Mouse (Mus musculus): ENCODE data around the gene Slc16a9. TPM values are rescaled to one million over a fixed set of nuclear protein-coding genes. Genes with fewer than 3 reads are reported as not detected.

Gene Slc16a9
- polyA plus RNA-seq, 1 experiment = 0.04 TPM

DNA sequence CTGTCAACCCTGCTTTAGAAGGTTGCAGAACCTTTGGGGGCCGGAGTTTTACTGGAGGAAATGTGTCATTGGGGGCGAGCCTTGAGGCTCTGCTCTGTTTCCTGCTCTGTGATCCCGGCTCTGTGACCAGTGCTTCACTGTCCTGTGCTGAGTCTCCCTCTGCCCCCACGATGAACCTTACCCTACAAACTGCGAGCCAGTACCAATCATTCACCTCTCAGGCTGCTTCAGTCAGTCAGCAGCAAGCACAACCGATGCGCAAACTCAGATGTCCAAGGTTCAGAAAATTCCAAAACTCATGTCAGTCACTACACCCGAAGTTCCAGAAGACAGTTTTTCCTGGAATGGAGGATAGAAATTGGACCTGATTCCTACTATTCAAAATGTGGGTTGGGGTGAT lies 64.5 kb downstream of the Slc16a9 start:
- no peak overlapping the region for H3K4me2 ChIP-seq (ENCODE audit: low read depth)
- TF ChIP-seq MYOG (IDR thresholded peaks at IDR 0.05; ENCODE audit: control insufficient read depth in 1 of 3, insufficient read depth in 1 of 3, insufficient read length in 2 of 3, low read depth in 2 of 3) = no peak
- no peak for TF ChIP-seq TCF3 (IDR thresholded peaks at IDR 0.05; ENCODE audit: insufficient read length, low read depth)
- no peak for TF ChIP-seq MYOD1 (IDR thresholded peaks at IDR 0.05; ENCODE audit: control insufficient read depth in 1 of 3, insufficient read length in 2 of 3, low read depth in 2 of 3)
- H3K36me3 ChIP-seq (ENCODE audit: control insufficient read depth, insufficient read depth) = no peaks in the 10 kb centered on the region
- H3K79me2 ChIP-seq (ENCODE audit: control insufficient read depth, insufficient read depth) = no peaks in the 10 kb centered on the region
- H3ac ChIP-seq (ENCODE audit: control insufficient read depth, insufficient read length) = no peak overlapping the region
- H3K4me3 ChIP-seq = no peak overlapping the region
- no peaks in the 10 kb centered on the region for H3K27me3 ChIP-seq (ENCODE audit: control insufficient read depth, insufficient read depth, insufficient read length)

GRCm38 (mm10) chr10:70310646-70311045 lies 65.7 kb downstream of the Slc16a9 start:
- H3K4me3 ChIP-seq = no peak overlapping the region
- no peak for TF ChIP-seq SRF (IDR thresholded peaks at IDR 0.05; ENCODE audit: control insufficient read depth, insufficient read length, low read depth)
- H3K27me3 ChIP-seq (ENCODE audit: control insufficient read depth, insufficient read depth, insufficient read length) = no peaks in the 10 kb centered on the region
- no peaks in the 10 kb centered on the region for H3K79me2 ChIP-seq (ENCODE audit: control insufficient read depth, insufficient read depth)
- no peaks in the 10 kb centered on the region for H3K36me3 ChIP-seq (ENCODE audit: control insufficient read depth, insufficient read depth)
- no peak overlapping the region for H3K4me2 ChIP-seq (ENCODE audit: low read depth)
- no peak overlapping the region for H3ac ChIP-seq (ENCODE audit: control insufficient read depth, insufficient read length)

- TF ChIP-seq POLR2A (IDR thresholded peaks at IDR 0.05; ENCODE audit: insufficient read length, low read depth) (no peak), E2F4 (IDR thresholded peaks at IDR 0.05; ENCODE audit: insufficient read depth) (no peak), REST (IDR thresholded peaks at IDR 0.05; ENCODE audit: insufficient read depth, insufficient read length) (no peak), TCF12 (IDR thresholded peaks at IDR 0.05; ENCODE audit: insufficient read depth, poor library complexity, severe bottlenecking) (no peak), MAX (IDR thresholded peaks at IDR 0.05; ENCODE audit: low read depth) (no peak), POLR2AphosphoS2 (IDR thresholded peaks at IDR 0.05; ENCODE audit: insufficient read length, low read depth) (no peak), MYOG (IDR thresholded peaks at IDR 0.05; ENCODE audit: control insufficient read depth in 1 of 3, insufficient read depth in 1 of 3, insufficient read length in 2 of 3, low read depth in 2 of 3) (no peak), CEBPB (IDR thresholded peaks at IDR 0.05; ENCODE audit: insufficient read depth, poor library complexity, severe bottlenecking) (no peak), MYOD1 (IDR thresholded peaks at IDR 0.05; ENCODE audit: control insufficient read depth in 1 of 3, insufficient read length in 2 of 3, low read depth in 2 of 3) (no peak), SRF (IDR thresholded peaks at IDR 0.05; ENCODE audit: control insufficient read depth, insufficient read length, low read depth) (no peak), USF1 (IDR thresholded peaks at IDR 0.05; ENCODE audit: low read depth) (no peak), TCF3 (IDR thresholded peaks at IDR 0.05; ENCODE audit: insufficient read length, low read depth) (no peak)
- no peaks in the 10 kb centered on the region for H3K79me2 ChIP-seq (ENCODE audit: control insufficient read depth, insufficient read depth)
Measured at GRCm38 (mm10) chr10:70315895-70316294, 71.0 kb downstream of the Slc16a9 start.

DNA sequence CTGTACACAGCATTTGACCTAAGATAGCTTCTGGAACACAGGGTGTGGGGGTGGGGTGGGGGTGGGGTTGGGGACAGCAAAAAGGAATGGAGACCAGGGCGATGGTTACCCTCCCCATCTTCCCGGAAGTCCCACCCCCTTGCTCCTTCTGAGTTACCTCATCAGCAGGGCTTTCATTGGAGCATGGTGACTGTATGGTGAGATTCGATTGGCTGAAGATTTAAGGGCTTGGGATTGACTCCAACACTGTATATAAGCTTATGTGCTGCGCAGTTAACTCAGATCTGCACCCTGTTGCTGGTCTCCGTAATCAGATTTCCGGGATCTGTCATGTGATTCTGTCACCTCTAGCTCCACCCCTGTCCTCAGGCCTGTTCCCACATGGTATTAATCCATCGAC lies 72.0 kb downstream of the Slc16a9 start:
- Histone ChIP-seq H3K4me2 (ENCODE audit: low read depth) (no peak overlapping the region), H3K27me3 (ENCODE audit: control insufficient read depth, insufficient read depth, insufficient read length) (no peaks in the 10 kb centered on the region), H3ac (ENCODE audit: control insufficient read depth, insufficient read length) (no peak overlapping the region), H3K79me2 (ENCODE audit: control insufficient read depth, insufficient read depth) (no peaks in the 10 kb centered on the region), H3K36me3 (ENCODE audit: control insufficient read depth, insufficient read depth) (no peaks in the 10 kb centered on the region), H3K4me3 (no peak overlapping the region)
- no peak for TF ChIP-seq TCF12 (IDR thresholded peaks at IDR 0.05; ENCODE audit: insufficient read depth, poor library complexity, severe bottlenecking)
- TF ChIP-seq SRF (IDR thresholded peaks at IDR 0.05; ENCODE audit: control insufficient read depth, insufficient read length, low read depth) = no peak
- TF ChIP-seq CEBPB (IDR thresholded peaks at IDR 0.05; ENCODE audit: insufficient read depth, poor library complexity, severe bottlenecking) = no peak
- no peak for TF ChIP-seq POLR2A (IDR thresholded peaks at IDR 0.05; ENCODE audit: insufficient read length, low read depth)
- TF ChIP-seq USF1 (IDR thresholded peaks at IDR 0.05; ENCODE audit: low read depth) = no peak
- TF ChIP-seq MYOD1 (IDR thresholded peaks at IDR 0.05; ENCODE audit: control insufficient read depth in 1 of 3, insufficient read length in 2 of 3, low read depth in 2 of 3) = no peak
- no peak for TF ChIP-seq POLR2AphosphoS2 (IDR thresholded peaks at IDR 0.05; ENCODE audit: insufficient read length, low read depth)
- no peak for TF ChIP-seq REST (IDR thresholded peaks at IDR 0.05; ENCODE audit: insufficient read depth, insufficient read length)
- TF ChIP-seq E2F4 (IDR thresholded peaks at IDR 0.05; ENCODE audit: insufficient read depth) = no peak
- TF ChIP-seq MAX (IDR thresholded peaks at IDR 0.05; ENCODE audit: low read depth) = no peak
- TF ChIP-seq MYOG (IDR thresholded peaks at IDR 0.05; ENCODE audit: control insufficient read depth in 1 of 3, insufficient read depth in 1 of 3, insufficient read length in 2 of 3, low read depth in 2 of 3) = no peak
- TF ChIP-seq TCF3 (IDR thresholded peaks at IDR 0.05; ENCODE audit: insufficient read length, low read depth) = no peak

More at GRCm38 (mm10) chr10:70315895-70316294, 71.0 kb downstream of the Slc16a9 start:
- H3K4me2 ChIP-seq (ENCODE audit: low read depth) = no peak overlapping the region
- H3K27me3 ChIP-seq (ENCODE audit: control insufficient read depth, insufficient read depth, insufficient read length) = no peaks in the 10 kb centered on the region
- H3K36me3 ChIP-seq (ENCODE audit: control insufficient read depth, insufficient read depth) = no peaks in the 10 kb centered on the region
- H3ac ChIP-seq (ENCODE audit: control insufficient read depth, insufficient read length) = no peak overlapping the region
- H3K4me3 ChIP-seq = no peak overlapping the region

DNA sequence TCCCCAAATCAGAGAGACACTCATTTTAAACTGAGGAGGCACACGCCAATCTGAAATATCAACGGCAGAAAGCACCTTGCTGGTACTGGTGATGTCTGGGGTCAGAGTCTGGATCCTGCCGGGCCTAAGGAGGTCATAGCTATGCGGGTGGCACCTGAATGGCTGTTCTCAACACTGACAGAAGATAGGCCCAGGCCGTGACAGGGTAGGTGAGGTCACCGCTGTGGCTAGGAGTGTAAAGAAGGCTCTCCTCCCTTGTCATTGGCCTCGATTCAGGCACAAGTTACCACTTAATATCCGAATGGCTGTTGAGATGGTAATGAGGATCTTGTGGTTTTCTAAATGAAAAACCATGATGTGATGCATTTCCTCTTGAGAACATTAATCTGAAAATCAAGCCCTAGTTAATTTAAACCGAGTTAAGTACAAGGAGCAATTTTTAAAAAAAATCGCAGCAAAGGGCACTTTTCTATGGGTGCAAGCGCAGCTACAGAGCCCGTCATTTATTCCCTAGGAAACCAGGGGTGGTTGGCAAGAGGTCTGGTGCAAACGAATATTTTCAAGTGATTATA lies 72.6 kb downstream of the Slc16a9 start:
- no peak overlapping the region for H3K4me3 ChIP-seq
- no peak overlapping the region for H3K4me2 ChIP-seq (ENCODE audit: low read depth)
- H3K79me2 ChIP-seq (ENCODE audit: control insufficient read depth, insufficient read depth) = no peaks in the 10 kb centered on the region
- TF ChIP-seq TCF3 (IDR thresholded peaks at IDR 0.05; ENCODE audit: insufficient read length, low read depth) = no peak
- TF ChIP-seq MYOG (IDR thresholded peaks at IDR 0.05; ENCODE audit: control insufficient read depth in 1 of 3, insufficient read depth in 1 of 3, insufficient read length in 2 of 3, low read depth in 2 of 3) = no peak
- no peak for TF ChIP-seq MAX (IDR thresholded peaks at IDR 0.05; ENCODE audit: low read depth)
- TF ChIP-seq MYOD1 (IDR thresholded peaks at IDR 0.05; ENCODE audit: control insufficient read depth in 1 of 3, insufficient read length in 2 of 3, low read depth in 2 of 3) = no peak
- no peak for TF ChIP-seq POLR2A (IDR thresholded peaks at IDR 0.05; ENCODE audit: insufficient read length, low read depth)
- TF ChIP-seq REST (IDR thresholded peaks at IDR 0.05; ENCODE audit: insufficient read depth, insufficient read length) = no peak
- no peak for TF ChIP-seq CEBPB (IDR thresholded peaks at IDR 0.05; ENCODE audit: insufficient read depth, poor library complexity, severe bottlenecking)
- no peak for TF ChIP-seq POLR2AphosphoS2 (IDR thresholded peaks at IDR 0.05; ENCODE audit: insufficient read length, low read depth)
- no peak for TF ChIP-seq USF1 (IDR thresholded peaks at IDR 0.05; ENCODE audit: low read depth)
- no peak for TF ChIP-seq TCF12 (IDR thresholded peaks at IDR 0.05; ENCODE audit: insufficient read depth, poor library complexity, severe bottlenecking)
- no peak for TF ChIP-seq SRF (IDR thresholded peaks at IDR 0.05; ENCODE audit: control insufficient read depth, insufficient read length, low read depth)
- no peak for TF ChIP-seq E2F4 (IDR thresholded peaks at IDR 0.05; ENCODE audit: insufficient read depth)
- H3K36me3 ChIP-seq (ENCODE audit: control insufficient read depth, insufficient read depth) = no peaks in the 10 kb centered on the region
- H3K27me3 ChIP-seq (ENCODE audit: control insufficient read depth, insufficient read depth, insufficient read length) = no peaks in the 10 kb centered on the region
- no peak overlapping the region for H3ac ChIP-seq (ENCODE audit: control insufficient read depth, insufficient read length)
